Mouse (Mus musculus): ENCODE measurements around the gene Cenpa. TPM values are rescaled to one million over a fixed set of nuclear protein-coding genes. Genes with fewer than 3 reads are reported as not detected.

Cenpa gene
- polyA plus RNA-seq, 1 experiment from 2014 or later: 454 TPM

DNA sequence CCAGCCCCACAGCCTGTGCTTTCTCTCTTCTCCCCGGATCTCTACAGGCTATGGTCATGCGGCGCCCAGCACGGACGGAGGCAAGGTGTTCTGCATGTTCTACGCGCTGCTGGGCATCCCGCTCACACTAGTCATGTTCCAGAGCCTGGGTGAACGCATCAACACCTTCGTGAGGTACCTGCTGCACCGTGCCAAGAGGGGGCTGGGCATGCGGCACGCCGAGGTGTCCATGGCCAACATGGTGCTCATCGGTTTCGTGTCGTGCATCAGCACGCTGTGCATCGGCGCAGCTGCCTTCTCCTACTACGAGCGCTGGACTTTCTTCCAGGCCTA lies 44.8 kb upstream of the Cenpa start:
- DNase-seq (no peak), ATAC-seq (ENCODE audit: insufficient read depth) (0 out of 2 replicates have a peak, but pooled peaks have one; percentile 3)
- H3K27ac ChIP-seq (ENCODE audit: low read depth): no peak overlapping the region
- H3K9me3 ChIP-seq (ENCODE audit: low read depth, low read length): no peaks in the 10 kb centered on the region
- H3K4me2 ChIP-seq: peak overlapping the region; percentile 70
- no peak for TF ChIP-seq CTCF (IDR thresholded peaks at IDR 0.05; ENCODE audit: low read depth)
- no peaks in the 10 kb centered on the region for H3K36me3 ChIP-seq (ENCODE audit: insufficient read depth)
- no peak overlapping the region for H3K9ac ChIP-seq
- peaks cover 15% of the 10 kb centered on the region for H3K27me3 ChIP-seq (ENCODE audit: insufficient read depth, low read length)
- H3K4me1 ChIP-seq (ENCODE audit: insufficient read depth): peaks cover 20% of the 10 kb centered on the region
- WGBS: 67% methylated on average over 22 of the region's 22 CpGs
- peak overlapping the region; percentile 33; the same call in 1 of the 2 replicates for H3K4me3 ChIP-seq (ENCODE audit: low read depth, low read length)

DNA sequence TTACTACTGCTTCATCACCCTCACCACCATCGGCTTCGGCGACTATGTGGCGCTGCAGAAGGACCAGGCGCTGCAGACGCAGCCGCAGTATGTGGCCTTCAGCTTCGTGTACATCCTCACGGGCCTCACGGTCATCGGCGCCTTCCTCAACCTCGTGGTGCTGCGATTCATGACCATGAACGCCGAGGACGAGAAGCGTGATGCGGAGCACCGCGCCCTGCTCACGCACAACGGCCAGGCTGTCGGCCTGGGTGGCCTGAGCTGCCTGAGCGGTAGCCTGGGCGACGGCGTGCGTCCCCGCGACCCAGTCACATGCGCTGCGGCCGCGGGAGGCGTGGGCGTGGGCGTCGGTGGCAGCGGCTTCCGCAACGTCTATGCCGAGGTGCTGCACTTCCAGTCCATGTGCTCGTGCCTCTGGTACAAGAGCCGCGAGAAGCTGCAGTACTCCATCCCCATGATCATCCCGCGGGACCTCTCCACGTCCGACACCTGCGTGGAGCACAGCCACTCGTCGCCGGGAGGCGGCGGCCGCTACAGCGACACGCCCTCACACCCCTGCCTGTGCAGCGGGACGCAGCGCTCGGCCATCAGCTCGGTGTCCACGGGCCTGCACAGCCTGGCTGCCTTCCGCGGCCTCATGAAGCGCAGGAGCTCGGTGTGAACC lies 44.3 kb upstream of the Cenpa start:
- Histone ChIP-seq H3K4me2 (peak overlapping the region; percentile 70), H3K9ac (peak overlapping the region; percentile 10; the same call in 1 of the 2 replicates), H3K36me3 (ENCODE audit: insufficient read depth) (no peaks in the 10 kb centered on the region), H3K9me3 (ENCODE audit: low read depth, low read length) (no peaks in the 10 kb centered on the region), H3K4me1 (ENCODE audit: insufficient read depth) (peaks cover 20% of the 10 kb centered on the region), H3K27me3 (ENCODE audit: insufficient read depth, low read length) (peaks cover 15% of the 10 kb centered on the region), H3K27ac (ENCODE audit: low read depth) (no peak overlapping the region), H3K4me3 (ENCODE audit: low read depth, low read length) (peak overlapping the region; percentile 33)
- ATAC-seq (ENCODE audit: insufficient read depth) (peak; percentile 45), DNase-seq (peak; percentile 44)
- TF ChIP-seq CTCF (IDR thresholded peaks at IDR 0.05; ENCODE audit: low read depth): no peak; the same call in 1 of the 2 replicates
- WGBS: 6% methylated on average over 69 of the region's 69 CpGs

DNA sequence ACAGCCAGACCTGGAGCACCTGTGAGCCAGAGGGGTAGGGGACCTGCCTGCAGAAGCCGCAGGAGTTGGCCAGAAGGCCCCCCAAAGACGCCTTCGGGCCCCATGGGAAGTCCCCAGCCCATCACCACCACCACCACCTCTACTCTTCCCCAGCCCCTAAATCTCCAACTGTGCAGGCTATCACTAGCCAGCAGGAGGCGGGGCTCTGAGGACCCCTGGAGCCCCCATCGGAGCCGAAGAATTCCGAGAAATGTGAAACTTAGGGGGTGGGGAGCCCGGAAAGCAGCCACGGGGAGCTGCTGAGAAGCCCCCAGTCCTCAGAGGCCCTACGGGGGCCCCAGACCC lies 43.8 kb upstream of the Cenpa start:
- H3K9me3 ChIP-seq (ENCODE audit: low read depth, low read length): no peaks in the 10 kb centered on the region
- no peaks in the 10 kb centered on the region for H3K36me3 ChIP-seq (ENCODE audit: insufficient read depth)
- ATAC-seq (ENCODE audit: insufficient read depth) (peak; percentile 38; the same call in 1 of the 2 replicates), DNase-seq (peak; percentile 41)
- peaks cover 20% of the 10 kb centered on the region for H3K4me1 ChIP-seq (ENCODE audit: insufficient read depth)
- 0 out of 2 replicates have a peak, but pooled peaks have one; percentile 5 for TF ChIP-seq CTCF (IDR thresholded peaks at IDR 0.05; ENCODE audit: low read depth)
- WGBS: 2% methylated on average over 10 of the region's 10 CpGs
- peak overlapping the region; percentile 10; the same call in 1 of the 2 replicates for H3K9ac ChIP-seq
- no peak overlapping the region for H3K27ac ChIP-seq (ENCODE audit: low read depth)
- peak overlapping the region; percentile 33 for H3K4me3 ChIP-seq (ENCODE audit: low read depth, low read length)
- peak overlapping the region; percentile 70 for H3K4me2 ChIP-seq
- H3K27me3 ChIP-seq (ENCODE audit: insufficient read depth, low read length): peaks cover 15% of the 10 kb centered on the region

- ATAC-seq (ENCODE audit: insufficient read depth): no peak
- Histone ChIP-seq H3K36me3 (ENCODE audit: insufficient read depth) (no peaks in the 10 kb centered on the region), H3K9ac (no peak overlapping the region), H3K4me1 (ENCODE audit: insufficient read depth) (peaks cover 20% of the 10 kb centered on the region), H3K4me2 (peak overlapping the region; percentile 70; the same call in 1 of the 2 replicates), H3K27me3 (ENCODE audit: insufficient read depth, low read length) (peaks cover 15% of the 10 kb centered on the region), H3K27ac (ENCODE audit: low read depth) (no peak overlapping the region), H3K4me3 (ENCODE audit: low read depth, low read length) (no peak overlapping the region), H3K9me3 (ENCODE audit: low read depth, low read length) (no peaks in the 10 kb centered on the region)
- no peak for DNase-seq
- 59% methylated on average over 2 of the region's 2 CpGs for WGBS
- no peak for TF ChIP-seq CTCF (IDR thresholded peaks at IDR 0.05; ENCODE audit: low read depth)
Observed at GRCm38 (mm10) chr5:30623380-30623779, 43.2 kb upstream of the Cenpa start.

DNA sequence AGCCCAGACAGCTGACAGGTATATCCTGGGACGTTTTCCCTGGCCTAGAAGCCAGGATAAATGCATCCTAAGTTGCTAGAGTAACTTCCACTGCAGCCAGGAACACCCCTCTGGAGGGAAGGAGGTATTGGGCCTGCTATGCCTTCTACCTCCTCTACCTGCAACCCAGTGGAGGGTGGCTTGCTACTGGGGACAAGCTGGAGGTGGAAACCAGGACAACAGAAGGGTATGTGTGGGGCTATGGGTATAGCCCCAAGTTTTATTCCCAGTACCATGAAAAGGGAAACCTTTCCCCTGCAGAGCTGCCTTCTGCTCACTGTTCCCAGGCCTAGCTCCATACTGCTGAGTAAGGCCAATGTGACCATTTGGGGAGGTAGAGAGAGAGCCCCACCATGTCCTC lies 42.3 kb upstream of the Cenpa start:
- Histone ChIP-seq H3K4me3 (ENCODE audit: low read depth, low read length) (no peak overlapping the region), H3K4me2 (no peak overlapping the region), H3K27ac (ENCODE audit: low read depth) (peak overlapping the region; percentile 16; the same call in 1 of the 2 replicates), H3K4me1 (ENCODE audit: insufficient read depth) (peaks cover 20% of the 10 kb centered on the region), H3K36me3 (ENCODE audit: insufficient read depth) (no peaks in the 10 kb centered on the region), H3K27me3 (ENCODE audit: insufficient read depth, low read length) (peaks cover 15% of the 10 kb centered on the region), H3K9me3 (ENCODE audit: low read depth, low read length) (no peaks in the 10 kb centered on the region), H3K9ac (no peak overlapping the region)
- DNase-seq (no peak), ATAC-seq (ENCODE audit: insufficient read depth) (no peak)
- TF ChIP-seq CTCF (IDR thresholded peaks at IDR 0.05; ENCODE audit: low read depth): no peak
- WGBS: 41% methylated on average over 1 of the region's 1 CpGs

DNA sequence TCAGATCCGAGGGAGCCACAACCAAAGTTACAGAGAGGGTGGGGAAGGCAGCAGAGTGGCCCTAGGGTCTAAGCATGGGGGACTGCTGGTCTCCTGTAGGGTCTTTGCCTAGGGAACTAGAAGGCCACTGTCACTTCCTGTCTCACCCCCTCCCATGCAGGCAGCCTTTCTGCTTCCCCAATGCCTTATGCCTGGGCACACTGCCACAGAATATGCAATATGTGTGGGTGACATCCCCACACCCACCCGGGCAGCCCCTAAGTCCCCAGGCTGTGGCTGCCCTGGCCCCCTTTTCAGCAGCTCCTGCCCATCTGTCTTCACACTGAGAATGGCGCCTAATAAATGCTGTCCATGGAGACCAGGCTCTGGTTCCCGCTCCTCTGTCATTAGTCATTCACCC lies 41.7 kb upstream of the Cenpa start:
- H3K9me3 ChIP-seq (ENCODE audit: low read depth, low read length): no peaks in the 10 kb centered on the region
- H3K27me3 ChIP-seq (ENCODE audit: insufficient read depth, low read length): peaks cover 15% of the 10 kb centered on the region
- no peaks in the 10 kb centered on the region for H3K36me3 ChIP-seq (ENCODE audit: insufficient read depth)
- no peak for TF ChIP-seq CTCF (IDR thresholded peaks at IDR 0.05; ENCODE audit: low read depth)
- no peak overlapping the region for H3K4me2 ChIP-seq
- H3K9ac ChIP-seq: no peak overlapping the region
- peak; percentile 15; the same call in 1 of the 2 replicates for ATAC-seq (ENCODE audit: insufficient read depth)
- peak overlapping the region; percentile 16; the same call in 1 of the 2 replicates for H3K27ac ChIP-seq (ENCODE audit: low read depth)
- peaks cover 20% of the 10 kb centered on the region for H3K4me1 ChIP-seq (ENCODE audit: insufficient read depth)
- 20% methylated on average over 4 of the region's 4 CpGs for WGBS
- no peak overlapping the region for H3K4me3 ChIP-seq (ENCODE audit: low read depth, low read length)
- DNase-seq: peak; percentile 70

- no peak for DNase-seq
- Histone ChIP-seq H3K9ac (no peak overlapping the region), H3K27me3 (ENCODE audit: insufficient read depth, low read length) (peaks cover 15% of the 10 kb centered on the region), H3K4me1 (ENCODE audit: insufficient read depth) (peaks cover 20% of the 10 kb centered on the region), H3K27ac (ENCODE audit: low read depth) (no peak overlapping the region), H3K36me3 (ENCODE audit: insufficient read depth) (no peaks in the 10 kb centered on the region), H3K9me3 (ENCODE audit: low read depth, low read length) (no peaks in the 10 kb centered on the region), H3K4me3 (ENCODE audit: low read depth, low read length) (no peak overlapping the region), H3K4me2 (no peak overlapping the region)
- no peak for TF ChIP-seq CTCF (IDR thresholded peaks at IDR 0.05; ENCODE audit: low read depth)
- ATAC-seq (ENCODE audit: insufficient read depth): no peak
- 51% methylated on average over 3 of the region's 3 CpGs for WGBS
Observed at GRCm38 (mm10) chr5:30625379-30625778, 41.2 kb upstream of the Cenpa start.
